Mouse (Mus musculus) liver, postnatal 0 days (tissue): ENCODE data around the gene Mroh3.

Experiments
- CTCF ChIP-seq: sonication (generic); IDR thresholded peaks from 2 replicates; pipeline ENCODE4 v1.5.1; 2016; ENCODE audit warnings: antibody characterized with exemption, low read depth
- EP300 ChIP-seq: IDR thresholded peaks from 2 replicates; pipeline ENCODE4 v1.6.1; 2016; ENCODE audit warnings: antibody characterized with exemption, low read depth, mild to moderate bottlenecking

GRCm38 (mm10) chr1:136253472-136253871 is 40.8 kb upstream of the Mroh3 start:
- TF ChIP-seq CTCF (no peak), EP300 (no peak)
